Mouse (Mus musculus): ENCODE measurements around the gene Aox2.

DNA sequence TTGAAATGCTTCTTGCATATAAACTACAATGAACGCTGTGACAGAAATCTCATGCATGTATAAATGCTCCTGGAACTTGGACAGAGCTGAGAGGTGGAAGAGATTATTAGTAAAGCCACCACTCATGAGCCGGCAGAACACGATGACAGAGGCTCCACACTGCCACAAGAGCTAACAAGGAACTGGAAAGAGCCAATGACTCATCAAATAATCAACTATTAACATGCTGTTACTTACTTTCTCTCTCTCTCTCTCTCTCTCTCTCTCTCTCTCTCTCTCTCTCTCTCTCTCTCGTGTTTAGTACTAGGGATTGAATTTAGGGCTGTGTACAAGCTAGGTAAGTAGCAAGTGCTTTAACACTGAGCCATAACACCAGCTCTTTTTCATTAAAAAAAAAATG, 65.7 kb downstream of the Aox2 start:
- no peak for TF ChIP-seq CTCF (IDR thresholded peaks at IDR 0.05; ENCODE audit: low read depth)
- no peak for TF ChIP-seq EP300 (optimal IDR thresholded peaks at IDR 0.05)

All from stomach, postnatal 0 days (tissue).